Mouse (Mus musculus) heart, adult 2 months (tissue): ENCODE results near the gene Grap2. TPM values are rescaled to one million over a fixed set of nuclear protein-coding genes. Genes with fewer than 3 reads are reported as not detected.

ENCODE experiments used
- DNase-seq, 2 experiments: peaks; one replicate each; pipeline ENCODE4 v3.0.0; 2021
- H3K27ac ChIP-seq: fragments of 200-600 bp; 2 replicates; pipeline ENCODE4 v1.8.1; 2022
- H3K27me3 ChIP-seq: fragments of 200-500 bp; 2 replicates; pipeline ENCODE4 v1.6.1; 2012; ENCODE audit warnings: mild to moderate bottlenecking, low read length, inconsistent platforms, mixed read lengths; ENCODE audit not compliant: control insufficient read depth, insufficient read depth
- H3K36me3 ChIP-seq: fragments of 200-500 bp; 2 replicates; pipeline ENCODE4 v1.6.1; 2012; ENCODE audit warnings: low read length, inconsistent platforms; ENCODE audit not compliant: control insufficient read depth, insufficient read depth
- H3K4me1 ChIP-seq: fragments of 200-500 bp; 2 replicates; pipeline ENCODE4 v1.6.1; 2011; ENCODE audit warnings: low read length; ENCODE audit not compliant: control insufficient read depth, insufficient read depth
- H3K4me3 ChIP-seq: fragments of 200-600 bp; 2 replicates; pipeline ENCODE4 v1.8.1; 2022
- H3K79me2 ChIP-seq: fragments of 200-500 bp; replicated peaks from 2 replicates; pipeline ENCODE4 v1.6.1; 2012; ENCODE audit warnings: mild to moderate bottlenecking, inconsistent platforms, low read length, moderate library complexity, mixed read lengths; ENCODE audit not compliant: control insufficient read depth, insufficient read depth
- H3K9ac ChIP-seq: fragments of 200-500 bp; 2 replicates; pipeline ENCODE4 v1.6.1; 2012; ENCODE audit warnings: low read depth, mild to moderate bottlenecking, control low read depth, inconsistent platforms, low read length, mixed read lengths
- CTCF ChIP-seq: fragments of 200-600 bp; IDR thresholded peaks from 2 replicates; pipeline ENCODE4 v1.8.1; 2022; ENCODE audit warnings: antibody characterized with exemption, mild to moderate bottlenecking, moderate library complexity
- EP300 ChIP-seq: fragments of 200-500 bp; IDR thresholded peaks from 2 replicates; pipeline ENCODE4 v1.6.1; 2011; ENCODE audit warnings: low read depth, low read length, control low read depth; ENCODE audit not compliant: insufficient read depth
- POLR2A ChIP-seq: fragments of 200-500 bp; IDR thresholded peaks from 2 replicates; pipeline ENCODE4 v1.6.1; 2011; ENCODE audit warnings: mild to moderate bottlenecking, low read depth, low read length, control low read depth; ENCODE audit not compliant: insufficient read depth
- WGBS: fragments of 180-500 bp; shearing (Covaris S2); methylation state at CpG from one replicate; pipeline ENCODE4 v1.1.7; 2018; 5-methylcytosine and 5-hydroxymethylcytosine counted together
- intact Hi-C: fragments of 180-260 bp; cut with DNase I; formaldehyde crosslinking; loops from one replicate; pipeline ENCODE4 v1.15.1; 2025
- polyA plus RNA-seq: library from polyadenylated mRNA; depleted of rRNA; stranded (reverse); fragments of >200 nt; gene quantifications from 2 replicates; pipeline ENCODE4 v1.2.3, GENCODE M21; 2012
- total RNA-seq, 2 experiments: library from RNA; stranded (reverse); gene quantifications; 2 replicates each; pipeline ENCODE4 v1.2.3; 2021

Grap2 gene
- total and polyA plus RNA-seq, 3 experiments: 0.47 to 1.6 (median 1.3) TPM

- no peak overlapping the region for H3K9ac ChIP-seq
- intact Hi-C loops: no loop called here
Measured at GRCm38 (mm10) chr15:80557745-80558144, 14.6 kb upstream of the Grap2 start.

DNA sequence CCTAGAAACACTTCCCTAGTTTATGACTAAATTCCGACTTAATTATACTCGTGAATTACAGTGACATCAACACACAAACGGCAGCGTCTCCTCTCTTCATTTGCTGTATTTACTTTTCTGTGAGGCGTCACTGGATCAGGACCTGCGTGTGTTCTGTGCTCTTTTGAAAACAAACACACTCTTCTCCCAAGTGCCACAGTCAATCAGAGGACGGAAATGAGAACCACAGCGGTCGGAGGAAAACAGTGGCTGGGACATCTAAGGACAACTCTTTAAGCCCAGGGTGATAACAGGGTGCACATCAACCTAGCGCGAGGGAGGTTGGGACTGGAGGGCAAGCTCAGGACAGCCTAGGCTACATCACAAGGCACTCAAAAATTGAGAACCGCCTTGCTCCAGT lies 12.9 kb upstream of the Grap2 start:
- Histone ChIP-seq H3K4me1 (no peaks in the 10 kb centered on the region; the same call in 1 of the 2 replicates), H3K27ac (no peak overlapping the region), H3K79me2 (no peaks in the 10 kb centered on the region; the same call in 1 of the 2 replicates), H3K27me3 (no peaks in the 10 kb centered on the region; the same call in 1 of the 2 replicates), H3K4me3 (no peak overlapping the region), H3K36me3 (no peaks in the 10 kb centered on the region), H3K9ac (no peak overlapping the region)
- intact Hi-C loops: no loop called here
- WGBS: 30% methylated on average over 12 of the region's 12 CpGs
- TF ChIP-seq CTCF: no peak
- no peak for TF ChIP-seq POLR2A
- no peak for TF ChIP-seq EP300
- no peak for DNase-seq

More at GRCm38 (mm10) chr15:80557745-80558144, 14.6 kb upstream of the Grap2 start:
- TF ChIP-seq EP300 (no peak), CTCF (no peak), POLR2A (no peak)
- Histone ChIP-seq H3K27me3 (no peaks in the 10 kb centered on the region; the same call in 1 of the 2 replicates), H3K36me3 (no peaks in the 10 kb centered on the region), H3K4me3 (no peak overlapping the region), H3K27ac (no peak overlapping the region), H3K79me2 (no peaks in the 10 kb centered on the region; the same call in 1 of the 2 replicates), H3K4me1 (no peaks in the 10 kb centered on the region; the same call in 1 of the 2 replicates)
- 74% methylated on average over 4 of the region's 4 CpGs for whole genome bisulfite sequencing
- no peak for DNase-seq

DNA sequence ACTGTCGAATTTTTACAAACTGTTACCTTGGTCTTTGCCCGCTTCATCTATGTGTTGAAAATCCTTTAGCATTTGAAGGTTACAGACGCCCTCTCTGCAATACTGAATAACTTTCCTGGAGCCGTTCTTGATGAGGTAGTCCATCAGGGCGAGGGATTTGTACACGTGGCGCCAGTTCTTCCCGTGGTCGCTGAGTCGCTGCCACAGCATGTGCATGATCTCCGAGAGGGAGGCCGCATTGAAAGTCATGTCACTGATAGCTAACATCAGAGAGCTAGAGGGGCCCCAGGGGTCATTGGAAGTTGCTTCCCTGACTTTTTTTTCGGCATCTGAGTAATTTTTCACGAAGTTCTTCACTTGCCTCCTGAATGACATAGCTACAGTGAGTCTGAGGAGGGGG lies 12.4 kb upstream of the Grap2 start:
- no peak for DNase-seq
- H3K4me1 ChIP-seq: no peaks in the 10 kb centered on the region; the same call in 1 of the 2 replicates
- no peaks in the 10 kb centered on the region for H3K36me3 ChIP-seq
- H3K4me3 ChIP-seq: no peak overlapping the region
- WGBS: 44% methylated on average over 14 of the region's 14 CpGs
- intact Hi-C loops: no loop called here
- no peak for TF ChIP-seq CTCF
- no peak for TF ChIP-seq POLR2A
- TF ChIP-seq EP300: no peak
- no peaks in the 10 kb centered on the region; the same call in 1 of the 2 replicates for H3K79me2 ChIP-seq
- H3K27me3 ChIP-seq: no peaks in the 10 kb centered on the region; the same call in 1 of the 2 replicates
- no peak overlapping the region for H3K27ac ChIP-seq
- H3K9ac ChIP-seq: no peak overlapping the region

DNA sequence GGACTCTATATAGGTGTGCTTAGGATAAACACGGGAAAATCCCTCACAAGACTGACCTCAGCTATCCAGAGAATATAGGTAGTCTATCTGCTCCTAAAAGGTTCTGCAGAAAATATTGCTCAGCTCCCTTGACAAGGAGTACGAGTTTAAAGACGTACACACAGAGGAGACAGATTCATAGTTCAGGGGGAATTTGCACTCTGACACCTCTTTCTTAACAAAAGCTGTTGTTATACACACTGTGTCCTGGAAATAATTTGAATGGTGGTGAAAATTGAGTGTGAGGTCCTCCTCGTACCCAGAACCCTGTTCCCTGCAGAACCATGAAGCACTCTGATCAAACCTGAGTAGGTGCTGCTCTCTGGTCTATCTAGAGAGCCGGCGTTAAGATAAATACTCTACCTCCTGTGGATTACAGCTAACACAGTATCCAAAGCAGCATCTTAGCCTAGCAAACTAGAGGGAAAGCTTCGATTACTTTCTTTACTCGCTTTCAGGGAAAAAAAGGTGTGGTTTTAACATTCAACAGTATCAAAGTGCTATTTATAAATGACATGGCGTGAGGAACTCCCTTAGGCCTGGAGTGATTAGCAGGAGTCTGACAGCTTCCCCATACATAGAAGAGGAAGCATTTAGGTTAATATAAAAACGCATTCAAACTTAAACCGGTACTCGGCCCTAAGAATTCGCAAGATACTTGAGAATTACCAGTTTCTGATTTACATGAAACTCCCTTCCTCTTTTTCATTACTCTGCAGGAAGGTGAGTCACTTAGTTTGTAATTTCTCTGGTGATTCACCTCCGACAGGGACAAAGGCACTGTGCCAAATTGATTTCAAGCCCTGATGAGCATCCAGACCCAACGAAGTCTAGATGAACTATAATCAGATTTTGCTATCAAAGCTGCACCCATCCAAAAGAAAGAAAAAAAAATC lies 11.5 kb upstream of the Grap2 start:
- TF ChIP-seq EP300 (no peak), CTCF (no peak), POLR2A (no peak)
- Histone ChIP-seq H3K4me3 (no peak overlapping the region), H3K27me3 (no peaks in the 10 kb centered on the region; the same call in 1 of the 2 replicates), H3K79me2 (no peaks in the 10 kb centered on the region; the same call in 1 of the 2 replicates), H3K36me3 (no peaks in the 10 kb centered on the region), H3K4me1 (no peaks in the 10 kb centered on the region; the same call in 1 of the 2 replicates), H3K27ac (no peak overlapping the region), H3K9ac (no peak overlapping the region)
- DNase-seq: no peak
- intact Hi-C loops: no loop called here
- WGBS: 45% methylated on average over 15 of the region's 15 CpGs

DNA sequence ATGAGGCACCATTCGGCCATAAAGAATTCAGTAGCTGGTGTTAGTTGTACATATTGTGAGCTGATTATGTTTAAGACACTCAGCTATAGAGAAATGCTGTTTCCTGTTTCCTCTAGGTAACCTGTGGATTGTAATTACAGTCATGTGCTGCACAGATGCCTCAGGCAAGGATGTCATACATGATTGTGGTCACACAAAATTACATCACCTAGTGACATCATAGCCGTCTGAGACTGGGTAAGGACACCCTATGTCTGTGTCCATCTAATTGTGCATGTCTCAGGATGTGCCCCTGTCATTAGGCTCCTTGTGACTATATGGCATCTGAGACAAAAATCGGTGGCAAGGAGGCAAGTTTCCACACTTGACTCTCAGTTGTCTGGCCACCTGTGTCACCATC lies 9.9 kb upstream of the Grap2 start:
- no peaks in the 10 kb centered on the region; the same call in 1 of the 2 replicates for H3K4me1 ChIP-seq
- H3K27me3 ChIP-seq: no peaks in the 10 kb centered on the region; the same call in 1 of the 2 replicates
- no peak for DNase-seq
- 76% methylated on average over 3 of the region's 3 CpGs for WGBS
- H3K9ac ChIP-seq: no peak overlapping the region
- no peaks in the 10 kb centered on the region; the same call in 1 of the 2 replicates for H3K79me2 ChIP-seq
- no peak overlapping the region for H3K4me3 ChIP-seq
- intact Hi-C loops: no loop called here
- no peaks in the 10 kb centered on the region for H3K36me3 ChIP-seq
- TF ChIP-seq CTCF (no peak), EP300 (no peak), POLR2A (no peak)
- no peak overlapping the region for H3K27ac ChIP-seq
